Mouse (Mus musculus) kidney, postnatal 25 days (tissue): ENCODE data around the gene Cpa1.
A peak's percentile ranks its signal among the peaks of the same experiment; 100 is the strongest.

ENCODE experiments used
- DNase-seq, 2 experiments: peaks; one replicate each; pipeline ENCODE4 v3.0.0; 2021; ENCODE audit warnings: mixed read lengths in 2 of 2

Gene Cpa1

GRCm38 (mm10) chr6:30674714-30675280, 35.8 kb downstream of the Cpa1 start:
- no peak for DNase-seq

DNA sequence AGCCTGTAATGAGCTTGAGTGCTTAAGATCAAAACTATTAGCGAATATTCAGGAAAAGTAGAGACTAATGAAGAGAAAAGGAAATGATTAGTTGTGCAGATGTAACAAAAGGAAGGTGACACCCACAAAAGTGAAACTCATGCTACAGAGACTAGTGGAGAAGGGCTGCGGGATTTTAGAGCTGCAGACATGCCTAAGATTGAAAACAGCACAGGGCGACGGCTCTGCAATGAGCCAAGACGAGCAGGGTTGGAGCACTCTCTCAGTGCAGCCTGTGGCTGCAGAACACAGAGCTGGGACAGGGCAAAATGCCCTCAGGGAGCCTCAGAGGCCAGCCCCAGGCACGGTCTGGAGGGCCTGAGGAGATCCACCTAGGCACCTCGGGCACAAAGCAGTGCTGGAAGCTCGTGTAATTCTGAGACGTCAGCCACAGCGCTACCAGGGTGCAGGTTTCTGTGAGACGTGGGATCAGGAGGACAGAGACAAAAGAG, 36.3 kb downstream of the Cpa1 start:
- no peak for DNase-seq

DNA sequence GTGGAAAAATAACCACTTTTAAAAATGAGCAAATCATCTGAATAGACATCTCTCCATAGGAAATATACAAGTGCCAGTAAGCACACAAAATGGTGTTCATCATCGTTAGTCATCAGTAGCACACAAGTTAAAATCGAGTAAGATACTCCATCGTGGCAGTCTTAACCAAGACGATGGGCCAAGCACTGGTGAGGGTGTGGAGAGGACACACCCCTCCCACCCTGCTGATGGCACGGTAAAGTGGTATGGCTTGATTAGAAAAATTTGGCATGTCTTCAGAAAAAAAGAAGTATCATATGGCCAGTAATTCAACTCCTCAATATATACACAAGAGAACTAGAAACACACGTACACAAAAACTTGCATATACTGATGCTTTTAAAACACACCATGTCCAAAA, 37.5 kb downstream of the Cpa1 start:
- no peak for DNase-seq

DNA sequence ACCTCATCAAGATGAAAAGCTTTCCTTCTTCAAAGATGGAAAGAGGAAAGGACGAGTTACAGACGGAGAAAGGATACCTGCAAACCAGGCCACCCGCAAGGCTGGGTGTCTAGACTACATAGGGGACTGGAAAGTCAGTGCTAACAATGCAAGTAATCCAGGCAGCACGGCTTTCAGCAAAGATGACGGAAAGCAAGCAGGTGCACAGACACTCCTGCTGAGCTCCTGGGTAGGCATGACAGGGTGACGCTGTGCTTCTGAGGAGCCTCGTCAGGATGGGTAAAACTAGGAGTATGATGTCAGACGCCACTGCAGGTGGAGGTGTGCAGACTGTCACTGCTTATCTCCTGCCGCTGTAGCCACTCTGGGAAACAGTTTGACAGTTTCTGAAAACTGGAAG, 38.6 kb downstream of the Cpa1 start:
- no peak for DNase-seq

DNA sequence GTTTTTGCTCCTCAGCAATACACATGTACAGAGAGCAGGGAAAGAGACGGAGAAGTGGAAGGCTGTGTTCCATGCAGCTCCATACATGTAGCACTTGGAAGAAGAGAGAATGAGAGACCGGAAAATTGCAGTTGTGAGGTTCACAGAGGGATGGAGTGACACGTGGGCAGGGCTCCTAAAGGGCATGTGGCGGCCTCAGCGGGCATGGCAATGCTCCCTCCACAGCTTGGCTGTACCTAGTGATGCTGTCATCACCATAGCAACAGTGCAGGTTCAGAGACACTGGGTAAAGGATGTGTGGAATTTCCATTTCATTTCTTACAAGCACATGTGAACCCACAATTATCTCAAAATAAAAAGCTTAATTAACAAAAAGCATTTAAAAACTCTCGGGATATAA, 39.5 kb downstream of the Cpa1 start:
- DNase-seq = no peak

GRCm38 (mm10) chr6:30679567-30679966, 40.5 kb downstream of the Cpa1 start:
- no peak for DNase-seq

- DNase-seq = no peak
Measured at GRCm38 (mm10) chr6:30680442-30680841, 41.4 kb downstream of the Cpa1 start.

DNA sequence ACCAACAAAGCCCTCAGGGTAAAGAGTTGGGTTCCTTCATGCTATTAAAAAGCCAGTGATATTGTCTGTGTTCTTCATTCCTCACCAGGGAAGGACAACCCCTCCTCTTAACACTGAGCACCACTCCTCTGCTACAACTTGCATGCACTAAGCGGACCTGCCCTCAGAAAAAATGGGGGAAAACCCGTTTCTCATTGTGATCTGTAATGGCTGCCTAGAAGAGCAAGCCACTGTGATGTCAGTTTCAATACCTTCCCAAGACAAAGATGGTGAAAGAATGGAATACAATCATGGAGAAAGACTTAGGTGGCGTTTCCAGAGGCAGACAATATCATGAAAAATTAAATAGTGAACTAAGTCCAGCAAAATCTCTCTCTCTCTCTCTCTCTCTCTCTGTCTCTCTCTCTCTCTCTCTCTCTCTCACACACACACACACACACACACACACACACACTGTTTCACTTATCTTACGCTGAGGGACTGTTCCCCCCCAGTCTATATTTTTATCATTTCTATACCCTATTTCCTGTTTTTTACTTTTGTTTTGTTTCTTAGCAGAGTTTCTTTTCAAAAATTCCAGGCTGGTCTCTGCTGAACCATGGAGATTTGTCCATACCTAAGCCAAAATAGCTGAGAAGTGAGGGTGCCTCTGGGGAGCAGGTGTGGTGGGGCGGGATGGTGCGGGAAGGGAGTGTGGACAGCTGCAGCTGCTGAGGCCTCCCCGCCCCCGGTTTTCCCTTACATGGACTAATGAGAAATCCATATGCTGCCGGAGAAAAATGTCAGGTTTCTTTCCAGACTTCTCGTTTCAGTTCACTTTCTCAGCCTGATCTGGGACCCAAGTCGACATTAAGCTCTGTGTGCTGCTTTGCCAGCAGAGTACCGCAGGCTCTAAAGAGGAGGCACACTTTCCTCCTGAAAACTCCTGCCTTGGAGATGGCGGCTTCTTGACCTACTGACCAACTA, 43.2 kb downstream of the Cpa1 start:
- no peak for DNase-seq

DNA sequence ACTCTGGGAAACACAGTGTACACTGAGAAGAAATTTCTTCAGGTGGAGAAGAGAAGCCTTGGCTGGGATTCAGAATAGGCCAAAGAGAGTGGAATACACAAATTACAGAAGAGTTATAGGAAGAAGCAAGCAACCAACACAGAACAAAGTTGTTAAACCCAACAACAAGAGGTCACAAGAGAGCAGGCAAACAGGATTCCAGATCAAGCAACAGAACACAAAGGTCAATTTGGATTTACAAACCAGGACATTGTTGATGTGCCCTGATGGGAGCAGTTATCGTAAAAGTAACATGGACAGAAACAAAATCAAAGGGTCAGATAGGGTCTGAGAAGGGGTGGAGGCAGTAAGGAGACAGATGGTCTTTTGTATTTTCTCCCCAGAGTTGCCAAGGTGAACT, 45.6 kb downstream of the Cpa1 start:
- no peak for DNase-seq

- DNase-seq = no peak
Measured at GRCm38 (mm10) chr6:30687198-30687597, 48.2 kb downstream of the Cpa1 start.

- no peak for DNase-seq
Measured at GRCm38 (mm10) chr6:30692826-30693225, 53.8 kb downstream of the Cpa1 start.

DNA sequence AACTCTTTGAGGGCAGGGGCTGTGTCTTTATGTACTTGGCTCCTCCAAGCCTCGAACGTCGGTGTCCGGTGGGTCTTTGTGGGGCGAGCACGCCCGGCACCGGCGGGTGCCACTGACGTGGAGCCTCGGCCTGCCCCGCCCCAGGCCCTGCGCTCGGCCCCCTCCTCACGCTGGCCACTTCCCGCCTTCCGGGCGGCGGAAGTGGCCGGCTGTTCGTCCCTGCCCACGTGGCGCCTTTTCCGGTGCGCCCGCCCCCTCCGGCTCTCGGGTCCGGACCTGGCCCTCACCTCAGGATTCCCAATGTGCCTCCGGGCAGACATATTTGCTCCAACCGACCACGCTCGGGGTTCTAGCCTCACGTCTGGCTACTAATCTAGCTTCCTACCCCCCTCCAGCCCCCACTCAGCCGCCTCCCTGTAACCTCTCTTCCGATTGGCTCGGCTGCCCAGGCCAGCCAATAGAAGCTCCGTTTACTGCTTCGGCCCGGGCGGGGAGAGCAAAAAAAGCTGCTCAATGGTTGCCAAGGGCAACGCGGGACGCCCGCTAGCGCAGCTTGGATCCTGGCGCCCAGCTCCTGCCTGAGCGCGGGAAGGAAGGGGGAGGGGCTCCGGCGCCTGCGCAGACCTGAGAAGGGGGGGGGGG, 54.5 kb downstream of the Cpa1 start, which contains the start of gene Cep41:
Gene Cep41, minus strand, starts transcription at position 400 of the 642 bp plus-strand sequence.
- peak; percentile 95 to 98 for DNase-seq

GRCm38 (mm10) chr6:30694209-30694608, 55.2 kb downstream of the Cpa1 start:
- DNase-seq = no peak
